Mouse (Mus musculus) thymus, adult 2 months (tissue): ENCODE data around the gene Anapc7.

Experiments
- CTCF ChIP-seq: fragments of 200-500 bp; IDR thresholded peaks from 2 replicates; pipeline ENCODE4 v1.5.1; 2012; ENCODE audit warnings: mild to moderate bottlenecking, control low read depth, low read length, moderate library complexity, borderline replicate concordance; ENCODE audit not compliant: control insufficient read depth, poor library complexity, insufficient read depth; ENCODE audit errors: extremely low read depth
- POLR2A ChIP-seq: fragments of 200-500 bp; IDR thresholded peaks from 2 replicates; pipeline ENCODE4 v1.6.1; 2012; ENCODE audit warnings: mild to moderate bottlenecking, low read length, control low read depth, moderate library complexity; ENCODE audit not compliant: control insufficient read depth, poor library complexity, insufficient read depth; ENCODE audit errors: extremely low read depth

- no peak for TF ChIP-seq POLR2A
- TF ChIP-seq CTCF = no peak
Measured at GRCm38 (mm10) chr5:122490148-122490547, 68.7 kb downstream of the Anapc7 start.
